Mouse (Mus musculus) ES-E14 (cell line): ENCODE measurements around the gene Ypel1.

ENCODE experiments used
- MAFK ChIP-seq: IDR thresholded peaks from 2 replicates; pipeline ENCODE4 v1.6.1; 2014; ENCODE audit warnings: mild to moderate bottlenecking, low read depth, low read length, inconsistent platforms; ENCODE audit not compliant: insufficient read depth
- ZC3H11A ChIP-seq: IDR thresholded peaks from 2 replicates; pipeline ENCODE4 v1.6.1; 2012; ENCODE audit warnings: low read depth, mild to moderate bottlenecking, inconsistent platforms, low read length, borderline replicate concordance

GRCm38 (mm10) chr16:17045287-17045686 lies 24.2 kb upstream of the Ypel1 start:
- no peak for TF ChIP-seq MAFK
- no peak for TF ChIP-seq ZC3H11A
